Mouse (Mus musculus) neural tube, embryonic 13.5 days (tissue): ENCODE data around the gene Gm5148. TPM values are rescaled to one million over a fixed set of nuclear protein-coding genes. Genes with fewer than 3 reads are reported as not detected.

Experiments
- ATAC-seq: fragments of 200-750 bp; cut with Nextera tagmentation; 2 replicates; pipeline ENCODE4 v1.8.0; 2017; ENCODE audit warnings: low read depth, mild to moderate bottlenecking, moderate TSS enrichment, moderate library complexity
- H3K27ac ChIP-seq: fragments of 300-500 bp; sonication (generic); replicated peaks from 2 replicates; pipeline ENCODE4 v1.5.1; 2015; ENCODE audit warnings: moderate library complexity, mild to moderate bottlenecking, inconsistent platforms
- H3K27me3 ChIP-seq: fragments of 300-500 bp; sonication (generic); 2 replicates; pipeline ENCODE4 v1.6.1; 2015; ENCODE audit warnings: mild to moderate bottlenecking, inconsistent platforms
- H3K36me3 ChIP-seq: fragments of 300-500 bp; sonication (generic); 2 replicates; pipeline ENCODE4 v1.6.1; 2015; ENCODE audit warnings: mild to moderate bottlenecking, inconsistent platforms
- H3K4me1 ChIP-seq: fragments of 300-500 bp; sonication (generic); replicated peaks from 2 replicates; pipeline ENCODE4 v1.6.1; 2015; ENCODE audit warnings: inconsistent platforms
- H3K4me2 ChIP-seq: fragments of 300-500 bp; sonication (generic); 2 replicates; pipeline ENCODE4 v1.6.1; 2015; ENCODE audit warnings: inconsistent platforms, mild to moderate bottlenecking, moderate library complexity
- H3K4me3 ChIP-seq: fragments of 300-500 bp; sonication (generic); 2 replicates; pipeline ENCODE4 v1.5.1; 2015; ENCODE audit warnings: mild to moderate bottlenecking, inconsistent platforms
- H3K9ac ChIP-seq: fragments of 300-500 bp; sonication (generic); 2 replicates; pipeline ENCODE4 v1.6.1; 2015; ENCODE audit warnings: moderate library complexity, mild to moderate bottlenecking, inconsistent platforms
- H3K9me3 ChIP-seq: fragments of 300-500 bp; sonication (generic); 2 replicates; pipeline ENCODE4 v1.6.1; 2016; ENCODE audit warnings: inconsistent platforms
- WGBS: fragments of 180-500 bp; shearing (Covaris S2); methylation state at CpG from one replicate; pipeline ENCODE4 v1.1.7; 2015; 5-methylcytosine and 5-hydroxymethylcytosine counted together
- polyA plus RNA-seq: library from polyadenylated mRNA; unstranded; fragments of >200 nt; fragmentation: Nextera tagmentation; extraction: Ambion mirVana; gene quantifications from 2 replicates; pipeline ENCODE4 v1.2.1, GENCODE M21; 2015

The Gm5148 gene
- polyA plus RNA-seq, 1 experiment from 2014 or later = 7.3 TPM

DNA sequence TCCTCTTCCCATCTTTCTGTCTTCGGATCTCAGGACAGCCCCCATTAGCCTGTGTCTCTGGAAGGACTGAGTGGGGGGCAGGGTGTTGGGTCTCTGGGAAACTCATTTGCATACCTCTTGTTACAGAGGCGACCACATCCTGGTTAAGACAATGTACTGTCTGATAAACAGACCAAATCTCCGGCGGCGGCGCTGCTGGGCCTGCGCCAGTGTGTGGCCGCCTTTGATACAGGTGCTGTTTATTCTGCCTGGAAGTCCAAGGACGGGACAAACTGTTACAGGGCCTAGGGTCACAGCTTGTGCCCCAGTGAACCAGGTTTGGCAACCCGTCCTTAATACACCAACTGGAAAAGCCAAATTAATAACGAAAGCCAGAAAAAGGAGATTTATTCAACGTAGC lies 33.8 kb upstream of the Gm5148 start:
- peak overlapping the region; percentile 18 for H3K9ac ChIP-seq
- H3K4me3 ChIP-seq = peak overlapping the region; percentile 5; the same call in 1 of the 2 replicates

DNA sequence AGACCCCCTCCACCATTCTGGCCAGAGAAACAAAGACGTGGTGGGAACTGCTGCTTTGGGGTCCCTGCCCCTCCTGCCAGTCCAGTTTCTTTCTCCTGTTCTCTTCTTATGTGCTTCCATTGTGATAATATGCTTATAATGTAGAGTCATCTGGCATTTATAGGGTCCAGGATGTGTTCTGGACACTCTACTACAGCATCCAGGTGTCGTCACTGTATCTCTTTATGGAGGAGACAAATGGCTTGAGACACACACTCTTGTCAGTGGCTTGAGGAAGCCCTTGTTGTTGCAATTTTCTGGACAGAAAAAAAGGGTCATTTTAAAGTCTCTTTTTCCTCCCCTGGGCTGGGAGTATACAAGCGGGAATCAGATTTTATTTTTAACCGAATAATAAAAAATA lies 33.3 kb upstream of the Gm5148 start:
- no peak overlapping the region for H3K9ac ChIP-seq

More for the DNA sequence above, 33.8 kb upstream of the Gm5148 start:
- peak overlapping the region; percentile 46; the same call in 1 of the 2 replicates for H3K27ac ChIP-seq
- ATAC-seq = peak; percentile 90
- 3% methylated on average over 12 of the region's 12 CpGs for WGBS
- no peaks in the 10 kb centered on the region for H3K9me3 ChIP-seq
- peak overlapping the region; percentile 43 for H3K4me2 ChIP-seq
- peaks cover 14% of the 10 kb centered on the region for H3K4me1 ChIP-seq
- H3K27me3 ChIP-seq = no peaks in the 10 kb centered on the region; the same call in 1 of the 2 replicates
- H3K36me3 ChIP-seq = no peaks in the 10 kb centered on the region

DNA sequence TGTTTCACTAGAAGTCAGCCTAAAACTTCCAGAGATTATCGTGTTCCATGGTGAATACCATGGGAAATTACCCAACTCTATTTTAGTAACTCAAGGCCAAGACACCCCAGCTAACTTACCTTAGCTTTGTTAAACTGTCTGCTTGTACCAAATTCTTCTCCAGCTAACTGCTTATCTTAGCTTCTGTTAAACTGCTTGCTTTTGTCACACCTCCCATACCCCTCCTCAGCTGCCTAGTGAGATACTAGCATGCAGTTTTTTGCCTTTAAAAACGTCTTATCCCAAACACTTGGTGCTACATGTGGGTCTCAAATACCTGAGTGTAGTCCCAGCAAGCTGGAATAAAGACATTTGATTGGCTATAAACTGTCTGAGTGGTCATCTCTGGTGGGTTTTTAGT lies 31.7 kb upstream of the Gm5148 start:
- Histone ChIP-seq H3K9me3 (no peaks in the 10 kb centered on the region), H3K27me3 (no peaks in the 10 kb centered on the region), H3K4me3 (no peak overlapping the region), H3K27ac (no peak overlapping the region), H3K4me2 (no peak overlapping the region), H3K9ac (no peak overlapping the region), H3K4me1 (peaks cover 14% of the 10 kb centered on the region), H3K36me3 (no peaks in the 10 kb centered on the region)
- ATAC-seq = no peak
- WGBS = 71% methylated on average over 2 of the region's 2 CpGs

More for the DNA sequence above, 33.3 kb upstream of the Gm5148 start:
- Histone ChIP-seq H3K36me3 (no peaks in the 10 kb centered on the region), H3K4me3 (no peak overlapping the region), H3K4me2 (peak overlapping the region; percentile 43; the same call in 1 of the 2 replicates), H3K9me3 (no peaks in the 10 kb centered on the region), H3K27ac (no peak overlapping the region), H3K27me3 (no peaks in the 10 kb centered on the region), H3K4me1 (peaks cover 14% of the 10 kb centered on the region)
- WGBS = 21% methylated on average over 4 of the region's 4 CpGs
- ATAC-seq = peak; percentile 49; the same call in 1 of the 2 replicates

DNA sequence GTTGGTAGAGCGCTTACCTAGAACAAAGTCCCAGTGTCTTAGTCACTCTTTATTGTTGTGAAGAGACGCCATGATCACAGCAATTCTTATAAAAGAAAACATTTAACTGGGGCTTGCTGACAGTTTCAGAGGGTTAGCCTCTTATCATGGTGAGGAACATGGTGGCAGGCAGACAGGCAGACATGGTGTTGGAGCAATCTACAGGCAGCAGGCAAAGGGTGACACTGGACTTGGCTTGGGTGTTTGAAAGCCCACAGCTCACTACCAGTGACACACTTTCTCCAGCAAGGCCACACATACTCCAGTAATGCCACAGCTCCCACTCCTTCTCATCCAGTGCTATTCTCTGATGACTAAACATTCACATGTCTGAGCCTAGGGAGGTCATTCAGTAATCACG lies 30.3 kb upstream of the Gm5148 start:
- WGBS = 88% methylated on average over 3 of the region's 3 CpGs
- Histone ChIP-seq H3K9ac (no peak overlapping the region), H3K27me3 (no peaks in the 10 kb centered on the region), H3K36me3 (no peaks in the 10 kb centered on the region), H3K4me1 (peaks cover 14% of the 10 kb centered on the region), H3K9me3 (peaks cover 3% of the 10 kb centered on the region; the same call in 1 of the 2 replicates), H3K4me2 (no peak overlapping the region), H3K4me3 (no peak overlapping the region), H3K27ac (no peak overlapping the region)
- ATAC-seq = no peak

DNA sequence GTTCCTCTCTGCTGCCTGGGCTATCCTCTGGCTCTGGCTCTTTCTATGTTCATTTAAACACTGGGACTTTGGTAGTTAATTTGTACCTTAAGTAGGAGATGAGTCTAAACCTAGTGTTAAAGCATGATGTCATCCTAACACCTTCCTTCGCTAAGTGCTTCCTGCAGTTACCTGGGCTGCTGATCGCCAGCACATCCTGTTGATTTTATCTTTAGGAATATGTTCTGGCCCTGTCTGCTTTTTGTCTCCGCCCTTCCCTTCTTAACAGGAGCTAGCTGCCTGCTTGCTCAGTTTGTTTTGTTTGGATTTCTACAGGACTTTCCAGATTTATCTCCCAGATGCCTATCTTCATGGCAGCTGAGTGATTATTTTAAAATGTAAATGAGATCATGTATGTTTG lies 28.9 kb upstream of the Gm5148 start:
- Histone ChIP-seq H3K27me3 (no peaks in the 10 kb centered on the region), H3K4me3 (no peak overlapping the region), H3K36me3 (no peaks in the 10 kb centered on the region), H3K4me1 (peaks cover 7% of the 10 kb centered on the region), H3K9ac (no peak overlapping the region), H3K9me3 (peaks cover 3% of the 10 kb centered on the region; the same call in 1 of the 2 replicates), H3K4me2 (no peak overlapping the region), H3K27ac (no peak overlapping the region)
- ATAC-seq = no peak
- WGBS = 87% methylated on average over 3 of the region's 3 CpGs

DNA sequence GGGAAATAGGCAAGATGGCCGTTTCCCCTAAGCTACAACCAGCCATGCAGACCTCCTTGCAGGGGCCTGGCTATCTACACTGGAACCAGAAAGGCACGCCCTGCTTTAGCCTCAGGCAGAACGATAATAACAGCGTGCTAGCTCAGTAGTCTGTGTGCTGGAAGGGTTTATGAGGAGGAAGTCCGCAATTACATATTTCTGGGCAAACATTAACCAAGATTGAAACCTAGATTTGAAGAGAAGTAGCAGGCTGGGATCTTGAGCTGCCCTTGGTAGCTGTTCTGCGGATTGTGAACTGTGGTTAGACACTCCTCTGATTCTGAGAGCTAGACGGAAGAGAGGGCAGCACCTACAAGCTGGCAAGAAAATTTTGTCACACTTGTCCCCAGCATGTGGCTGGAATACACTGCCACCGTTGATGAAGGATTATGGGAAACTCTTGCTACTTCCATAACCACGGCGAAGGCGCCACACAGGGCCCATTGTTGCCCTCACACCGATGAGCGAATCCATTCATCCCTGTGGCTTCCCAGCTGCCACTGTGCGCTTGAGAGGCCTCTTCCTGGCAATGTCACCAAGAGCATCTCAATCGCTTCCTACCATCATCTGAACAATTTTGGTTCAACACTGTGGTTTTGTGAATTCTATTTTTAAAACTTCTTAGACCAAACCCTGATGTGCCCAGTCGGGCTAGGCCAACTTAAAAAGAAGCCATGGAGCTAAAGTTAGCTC lies 23.9 kb upstream of the Gm5148 start:
- H3K9me3 ChIP-seq = peaks cover 3% of the 10 kb centered on the region; the same call in 1 of the 2 replicates
- no peak overlapping the region for H3K27ac ChIP-seq
- H3K9ac ChIP-seq = no peak overlapping the region
- ATAC-seq = no peak
- no peak overlapping the region for H3K4me2 ChIP-seq
- 83% methylated on average over 16 of the region's 16 CpGs for whole genome bisulfite sequencing
- no peak overlapping the region for H3K4me3 ChIP-seq
- H3K4me1 ChIP-seq = no peaks in the 10 kb centered on the region
- H3K27me3 ChIP-seq = no peaks in the 10 kb centered on the region
- no peaks in the 10 kb centered on the region for H3K36me3 ChIP-seq

DNA sequence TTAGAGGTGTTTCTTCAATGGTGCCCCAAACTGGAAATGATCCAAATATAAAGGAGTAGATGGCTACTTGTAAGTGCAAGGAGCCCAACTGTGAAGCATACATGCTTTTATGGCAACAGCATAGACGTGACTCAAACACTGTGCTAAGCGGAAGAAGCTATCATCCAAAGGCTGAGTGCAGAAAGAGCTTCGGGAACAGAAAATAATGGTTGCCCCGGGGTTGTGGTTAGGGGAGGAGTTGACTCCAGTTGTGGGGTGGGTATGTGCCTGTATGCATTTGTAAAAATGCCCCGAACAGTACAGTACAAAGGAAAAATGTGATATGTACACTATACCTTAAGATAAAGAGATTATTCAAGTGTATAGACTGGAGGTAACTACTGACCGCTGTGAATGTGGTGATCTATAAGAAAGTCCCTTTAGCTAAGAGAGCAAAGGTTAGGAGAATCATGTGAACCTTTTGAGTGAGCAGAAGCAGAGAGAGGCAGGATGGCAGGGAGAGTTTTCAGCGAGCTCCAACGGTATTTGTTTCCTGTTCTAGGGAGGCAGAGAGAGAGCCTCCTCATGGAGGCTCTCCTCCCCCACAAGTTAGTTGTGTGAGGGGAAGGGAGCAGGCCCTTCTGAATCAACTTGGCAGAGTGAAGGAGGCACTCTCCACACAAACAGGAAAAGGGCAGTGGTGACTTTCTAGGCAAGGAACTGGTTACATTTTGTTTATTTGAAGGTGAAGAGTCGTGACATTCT lies 23.1 kb upstream of the Gm5148 start:
- no peak overlapping the region for H3K4me3 ChIP-seq
- H3K27me3 ChIP-seq = no peaks in the 10 kb centered on the region
- 91% methylated on average over 9 of the region's 9 CpGs for WGBS
- no peak overlapping the region for H3K27ac ChIP-seq
- H3K9ac ChIP-seq = no peak overlapping the region
- H3K4me1 ChIP-seq = no peaks in the 10 kb centered on the region
- no peak for ATAC-seq
- H3K36me3 ChIP-seq = no peaks in the 10 kb centered on the region
- peaks cover 3% of the 10 kb centered on the region; the same call in 1 of the 2 replicates for H3K9me3 ChIP-seq
- no peak overlapping the region for H3K4me2 ChIP-seq

DNA sequence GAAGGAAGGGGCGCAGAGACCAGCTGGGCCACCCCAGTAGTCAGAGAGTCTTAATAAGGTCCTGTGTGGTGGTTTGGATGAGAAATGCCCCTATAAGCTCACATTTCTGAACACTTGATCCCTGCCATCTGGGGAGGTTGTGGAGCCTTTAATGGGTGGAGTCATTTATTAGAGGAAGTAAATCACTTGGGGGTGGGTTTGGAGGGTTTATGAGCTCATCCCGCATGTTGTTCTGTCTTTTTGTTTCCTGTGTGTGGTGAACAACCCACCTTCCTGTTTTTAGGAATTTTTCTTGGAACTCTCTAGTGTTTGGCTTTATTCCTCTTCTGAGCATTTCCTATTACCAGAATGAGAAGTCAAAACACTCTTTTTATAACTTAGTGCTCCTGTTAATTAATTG lies 19.8 kb upstream of the Gm5148 start:
- no peaks in the 10 kb centered on the region for H3K9me3 ChIP-seq
- H3K36me3 ChIP-seq = no peaks in the 10 kb centered on the region
- no peak for ATAC-seq
- 64% methylated on average over 2 of the region's 2 CpGs for WGBS
- peaks cover 3% of the 10 kb centered on the region; the same call in 1 of the 2 replicates for H3K4me1 ChIP-seq
- no peak overlapping the region for H3K27ac ChIP-seq
- no peaks in the 10 kb centered on the region for H3K27me3 ChIP-seq
- no peak overlapping the region for H3K9ac ChIP-seq
- H3K4me2 ChIP-seq = no peak overlapping the region
- no peak overlapping the region for H3K4me3 ChIP-seq

DNA sequence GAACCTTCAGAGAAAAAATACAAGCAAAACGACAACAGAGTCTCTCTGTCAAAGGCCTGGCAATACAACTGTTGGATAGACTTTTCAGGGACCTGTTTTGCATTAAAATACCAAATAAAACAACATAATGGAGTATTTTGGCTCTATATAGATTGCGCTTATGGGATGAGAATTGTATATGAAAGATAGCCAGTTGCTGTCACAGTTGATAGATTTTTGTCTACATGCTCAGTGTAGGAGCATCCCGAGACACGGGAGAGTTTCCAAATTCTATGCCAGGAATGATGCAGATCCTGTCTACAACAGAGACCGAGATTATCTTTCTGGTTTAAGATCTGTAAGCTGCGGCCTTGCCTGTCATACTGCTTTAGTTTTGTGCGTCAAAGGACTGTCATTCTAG lies 15.7 kb upstream of the Gm5148 start:
- no peak overlapping the region for H3K4me2 ChIP-seq
- no peak overlapping the region for H3K27ac ChIP-seq
- H3K27me3 ChIP-seq = no peaks in the 10 kb centered on the region
- no peak overlapping the region for H3K4me3 ChIP-seq
- peaks cover 24% of the 10 kb centered on the region for H3K4me1 ChIP-seq
- no peak for ATAC-seq
- H3K9ac ChIP-seq = no peak overlapping the region
- WGBS = 92% methylated on average over 7 of the region's 7 CpGs
- no peaks in the 10 kb centered on the region for H3K9me3 ChIP-seq
- H3K36me3 ChIP-seq = no peaks in the 10 kb centered on the region

DNA sequence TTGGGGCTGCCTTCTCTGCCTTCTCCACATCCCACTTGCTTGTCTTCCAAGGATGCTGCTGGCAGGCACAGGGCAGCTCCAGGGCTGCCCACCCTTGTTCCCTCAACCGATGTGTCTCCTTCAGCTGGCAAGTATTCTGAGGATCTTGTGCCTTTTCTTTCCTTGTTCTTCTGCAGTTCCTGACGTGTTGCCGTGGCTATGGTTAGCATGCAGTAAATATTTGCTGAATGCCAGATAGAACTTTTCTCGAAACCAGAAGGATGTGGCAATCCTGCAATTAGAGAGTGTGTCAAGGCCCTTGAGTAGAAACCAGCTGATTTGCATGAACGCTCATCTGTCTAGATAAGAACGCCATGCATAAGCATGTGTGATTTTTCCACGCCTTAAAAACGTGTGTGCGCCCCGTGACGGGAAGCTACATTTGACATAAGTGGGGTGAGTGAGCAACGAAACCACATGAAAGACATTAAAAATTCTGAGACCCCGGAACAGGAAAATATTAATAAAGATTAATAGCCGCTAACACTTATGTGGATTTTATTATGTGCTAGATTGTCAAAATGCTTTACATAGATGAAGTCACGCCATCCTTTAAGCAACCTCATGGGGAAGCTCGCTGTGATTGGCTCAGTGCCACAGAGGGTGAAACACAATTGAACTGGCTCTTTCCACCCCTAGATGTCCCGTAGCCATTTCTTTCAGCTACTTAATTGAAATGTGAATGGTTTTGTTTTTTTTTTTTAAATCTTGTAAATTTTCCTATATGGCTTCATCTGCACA lies 14.1 kb upstream of the Gm5148 start:
- no peak overlapping the region for H3K9ac ChIP-seq
- H3K27me3 ChIP-seq = 0 out of 2 replicates have a peak, but pooled peaks cover 2% of the 10 kb centered on the region
- WGBS = 71% methylated on average over 17 of the region's 17 CpGs
- no peak overlapping the region for H3K4me2 ChIP-seq
- no peak overlapping the region for H3K27ac ChIP-seq
- H3K9me3 ChIP-seq = no peaks in the 10 kb centered on the region
- H3K4me1 ChIP-seq = peaks cover 24% of the 10 kb centered on the region
- H3K36me3 ChIP-seq = no peaks in the 10 kb centered on the region
- H3K4me3 ChIP-seq = no peak overlapping the region
- ATAC-seq = 0 out of 2 replicates have a peak, but pooled peaks have one; percentile 13

DNA sequence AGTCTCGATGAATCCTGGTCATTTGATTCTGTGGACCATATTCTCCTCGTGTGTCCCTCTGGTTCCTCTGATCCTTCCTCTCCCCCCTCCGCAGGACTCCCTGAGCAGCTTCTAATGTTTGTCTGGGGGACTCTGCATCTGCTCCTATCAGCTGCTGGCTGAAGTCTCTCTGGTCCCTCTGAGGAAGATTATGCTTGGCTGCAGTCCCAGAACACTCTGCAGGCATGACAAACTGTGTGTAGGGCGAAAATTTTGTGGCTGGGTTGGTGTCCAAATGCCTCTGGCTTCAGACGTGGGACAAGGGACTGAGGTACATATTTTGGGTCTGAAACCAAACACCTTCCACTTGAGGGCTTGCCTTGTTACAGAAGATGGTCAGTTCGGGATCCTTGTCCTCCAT lies 13.1 kb upstream of the Gm5148 start:
- peak; percentile 59; the same call in 1 of the 2 replicates for ATAC-seq
- no peaks in the 10 kb centered on the region for H3K9me3 ChIP-seq
- no peak overlapping the region for H3K27ac ChIP-seq
- H3K27me3 ChIP-seq = 0 out of 2 replicates have a peak, but pooled peaks cover 2% of the 10 kb centered on the region
- H3K4me2 ChIP-seq = no peak overlapping the region
- no peak overlapping the region for H3K4me3 ChIP-seq
- H3K36me3 ChIP-seq = no peaks in the 10 kb centered on the region
- peaks cover 24% of the 10 kb centered on the region for H3K4me1 ChIP-seq
- H3K9ac ChIP-seq = no peak overlapping the region
- WGBS = 51% methylated on average over 6 of the region's 6 CpGs

DNA sequence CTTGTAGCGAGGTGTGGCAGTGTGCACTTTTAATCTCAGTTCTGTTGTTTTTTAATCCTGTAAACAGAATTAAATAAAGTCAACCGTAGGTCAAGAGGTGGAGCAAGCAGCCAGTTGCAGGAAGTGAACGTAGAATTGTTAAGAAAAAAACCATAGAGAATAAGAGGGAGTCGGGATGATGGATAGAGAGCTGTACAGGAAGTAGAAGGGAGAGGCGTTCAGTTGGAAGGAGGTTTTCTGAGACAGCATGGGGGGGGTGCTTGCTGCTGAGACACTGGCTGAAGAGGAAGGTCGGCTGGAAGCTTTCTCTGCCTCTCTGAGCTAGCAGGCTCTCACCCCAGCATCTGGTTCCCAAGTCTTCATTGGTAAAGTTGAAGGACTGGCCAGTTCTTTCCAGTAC lies 10.9 kb upstream of the Gm5148 start:
- Histone ChIP-seq H3K4me1 (peaks cover 24% of the 10 kb centered on the region), H3K9ac (no peak overlapping the region), H3K4me2 (no peak overlapping the region), H3K27ac (no peak overlapping the region), H3K36me3 (no peaks in the 10 kb centered on the region), H3K27me3 (0 out of 2 replicates have a peak, but pooled peaks cover 2% of the 10 kb centered on the region), H3K4me3 (no peak overlapping the region), H3K9me3 (no peaks in the 10 kb centered on the region)
- 72% methylated on average over 6 of the region's 6 CpGs for WGBS
- no peak for ATAC-seq
